Mouse (Mus musculus): Measurements from ENCODE around the gene C530008M17Rik.

The C530008M17Rik gene

GRCm38 (mm10) chr5:76828527-76829240, 172.4 kb downstream of the C530008M17Rik start:
- DNase-seq (ENCODE audit: low read depth, low spot score), result no peak

- DNase-seq (ENCODE audit: low read depth, low spot score), result no peak
These were observed 176.4 kb downstream of the C530008M17Rik start for GRCm38 (mm10) chr5:76832529-76833210.

- no peak for DNase-seq (ENCODE audit: low read depth, low spot score)
These were observed 180.7 kb downstream of the C530008M17Rik start for GRCm38 (mm10) chr5:76837018-76837417.

- DNase-seq (ENCODE audit: low read depth, low spot score), result no peak
These were observed 183.5 kb downstream of the C530008M17Rik start for GRCm38 (mm10) chr5:76839786-76840185.

- DNase-seq (ENCODE audit: low read depth, low spot score), result no peak
These were observed 185.5 kb downstream of the C530008M17Rik start for GRCm38 (mm10) chr5:76841859-76842258.

GRCm38 (mm10) chr5:76843448-76843847, 187.1 kb downstream of the C530008M17Rik start:
- peak; percentile 57 for DNase-seq (ENCODE audit: low read depth, low spot score)

GRCm38 (mm10) chr5:76843851-76844419, 187.6 kb downstream of the C530008M17Rik start:
- no peak for DNase-seq (ENCODE audit: low read depth, low spot score)

- no peak for DNase-seq (ENCODE audit: low read depth, low spot score)
These were observed 188.4 kb downstream of the C530008M17Rik start for GRCm38 (mm10) chr5:76844618-76845186.

GRCm38 (mm10) chr5:76847106-76847505, 190.8 kb downstream of the C530008M17Rik start:
- no peak for DNase-seq (ENCODE audit: low read depth, low spot score)

GRCm38 (mm10) chr5:76851316-76851715, 195.0 kb downstream of the C530008M17Rik start:
- no peak for DNase-seq (ENCODE audit: low read depth, low spot score)

- peak; percentile 82 for DNase-seq (ENCODE audit: low read depth, low spot score)
These were observed 197.2 kb downstream of the C530008M17Rik start for GRCm38 (mm10) chr5:76853549-76853948.

- no peak for DNase-seq (ENCODE audit: low read depth, low spot score)
These were observed 199.7 kb downstream of the C530008M17Rik start for GRCm38 (mm10) chr5:76855829-76856600.

GRCm38 (mm10) chr5:76857103-76858015, 201.0 kb downstream of the C530008M17Rik start:
- no peak for DNase-seq (ENCODE audit: low read depth, low spot score)

- no peak for DNase-seq (ENCODE audit: low read depth, low spot score)
These were observed 202.1 kb downstream of the C530008M17Rik start for GRCm38 (mm10) chr5:76858444-76858843.

GRCm38 (mm10) chr5:76866819-76867218, 210.5 kb downstream of the C530008M17Rik start:
- no peak for DNase-seq (ENCODE audit: low read depth, low spot score)

GRCm38 (mm10) chr5:76868693-76869286, 212.5 kb downstream of the C530008M17Rik start:
- DNase-seq (ENCODE audit: low read depth, low spot score), result no peak

GRCm38 (mm10) chr5:76869553-76869952, 213.2 kb downstream of the C530008M17Rik start:
- DNase-seq (ENCODE audit: low read depth, low spot score), result no peak

- DNase-seq (ENCODE audit: low read depth, low spot score), result no peak
These were observed 219.9 kb downstream of the C530008M17Rik start for GRCm38 (mm10) chr5:76876106-76876758.

- no peak for DNase-seq (ENCODE audit: low read depth, low spot score)
These were observed 227.8 kb downstream of the C530008M17Rik start for GRCm38 (mm10) chr5:76884107-76884506.

- no peak for DNase-seq (ENCODE audit: low read depth, low spot score)
These were observed 230.7 kb downstream of the C530008M17Rik start for GRCm38 (mm10) chr5:76887011-76887410.

All from A20 (cell line).